Mouse (Mus musculus) lung, adult 2 months (tissue): ENCODE measurements around the gene F2rl1.

Experiments used
- CTCF ChIP-seq: fragments of 200-500 bp; IDR thresholded peaks from 2 replicates; pipeline ENCODE4 v1.5.1; 2011; ENCODE audit warnings: mild to moderate bottlenecking, low read length, control low read depth; ENCODE audit not compliant: insufficient read depth
- POLR2A ChIP-seq: fragments of 200-500 bp; IDR thresholded peaks from 2 replicates; pipeline ENCODE4 v1.6.1; 2011; ENCODE audit warnings: low read depth, mild to moderate bottlenecking, control low read depth, low read length, borderline replicate concordance; ENCODE audit errors: extremely low read depth

DNA sequence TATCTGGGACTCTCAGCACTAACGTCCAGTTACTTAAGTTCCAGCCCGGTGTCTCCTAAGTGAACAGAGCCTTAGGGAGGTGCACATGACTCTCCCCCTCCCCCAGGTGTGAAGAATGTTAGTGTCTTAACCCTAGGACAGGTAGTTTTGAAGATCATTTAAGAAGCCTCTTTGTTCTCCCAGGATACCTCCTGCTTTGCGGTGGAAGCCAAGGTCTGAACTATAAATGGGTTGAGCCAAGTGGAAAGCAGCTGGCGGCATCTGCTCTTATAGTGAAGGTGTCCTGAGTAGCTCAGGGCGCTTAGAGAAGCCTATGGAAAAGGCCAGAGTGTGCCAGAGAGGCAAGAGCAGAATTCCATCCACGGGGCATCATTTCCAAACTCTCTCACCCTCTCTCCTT, 10.0 kb upstream of the F2rl1 start:
- TF ChIP-seq CTCF (no peak), POLR2A (no peak)
